Mouse (Mus musculus) cerebellum, postnatal 10 days (tissue): Measurements from ENCODE around the gene Miga2.
"Not testable (repeated sequence)": the region's sequence is repeated elsewhere in the genome, so short reads cannot be mapped to it uniquely, and the experiment has no call there.

Experiments used
- DNase-seq, 2 experiments: peaks; one replicate each; pipeline ENCODE4 v3.0.0; 2021; ENCODE audit warnings: mixed read lengths in 2 of 2

Gene Miga2

GRCm38 (mm10) chr2:30399191-30400171 lies 35.4 kb downstream of the Miga2 start:
- DNase-seq, result peak; percentile 66 to 75

- peak in 1 of 2 experiments; percentile 49 for DNase-seq
These were observed 37.5 kb downstream of the Miga2 start for GRCm38 (mm10) chr2:30401581-30401980.

- DNase-seq, result peak; percentile 74 to 80
These were observed 38.4 kb downstream of the Miga2 start for GRCm38 (mm10) chr2:30402351-30402826.

GRCm38 (mm10) chr2:30402843-30403242 lies 38.8 kb downstream of the Miga2 start:
- peak; percentile 45 to 58 for DNase-seq

- peak; percentile 57 to 63 for DNase-seq
These were observed 39.8 kb downstream of the Miga2 start for GRCm38 (mm10) chr2:30403870-30404269.

- DNase-seq, result no peak
These were observed 43.2 kb downstream of the Miga2 start for GRCm38 (mm10) chr2:30407221-30407620.

GRCm38 (mm10) chr2:30407778-30408177 lies 43.7 kb downstream of the Miga2 start:
- DNase-seq, result no peak

GRCm38 (mm10) chr2:30408452-30409100 lies 44.5 kb downstream of the Miga2 start:
- peak in 1 of 2 experiments; percentile 52 for DNase-seq

- DNase-seq, result no peak
These were observed 45.6 kb downstream of the Miga2 start for GRCm38 (mm10) chr2:30409454-30410176.

GRCm38 (mm10) chr2:30413038-30413973 lies 49.3 kb downstream of the Miga2 start:
- peak in 1 of 2 experiments; percentile 42 for DNase-seq

GRCm38 (mm10) chr2:30414101-30414500 lies 50.1 kb downstream of the Miga2 start:
- DNase-seq, result peak; percentile 58 to 61

- no peak for DNase-seq
These were observed 50.6 kb downstream of the Miga2 start for GRCm38 (mm10) chr2:30414681-30415080.

GRCm38 (mm10) chr2:30415157-30415935 lies 51.3 kb downstream of the Miga2 start, which contains the start of gene Crat:
Gene Crat (minus strand): TSS chr2:30415813.
- DNase-seq, result peak; percentile 91 to 95

GRCm38 (mm10) chr2:30415936-30416648 lies 52.1 kb downstream of the Miga2 start, which contains the start of gene Ptpa:
Gene Ptpa (plus strand): TSS chr2:30416039.
- DNase-seq, result peak; percentile 97

GRCm38 (mm10) chr2:30416649-30416965 lies 52.6 kb downstream of the Miga2 start:
- DNase-seq, result no peak

- not testable (repeated sequence) for DNase-seq
These were observed 53.1 kb downstream of the Miga2 start for GRCm38 (mm10) chr2:30417154-30417553.

- no peak for DNase-seq
These were observed 53.6 kb downstream of the Miga2 start for GRCm38 (mm10) chr2:30417595-30418165.

- DNase-seq, result no peak
These were observed 54.2 kb downstream of the Miga2 start for GRCm38 (mm10) chr2:30418259-30418658.

- no peak for DNase-seq
These were observed 55.1 kb downstream of the Miga2 start for GRCm38 (mm10) chr2:30419112-30419511.

GRCm38 (mm10) chr2:30421432-30421831 lies 57.4 kb downstream of the Miga2 start:
- DNase-seq, result no peak
